ENCODE assay signal across 8 mouse cellular contexts in the genomic region with DNA sequence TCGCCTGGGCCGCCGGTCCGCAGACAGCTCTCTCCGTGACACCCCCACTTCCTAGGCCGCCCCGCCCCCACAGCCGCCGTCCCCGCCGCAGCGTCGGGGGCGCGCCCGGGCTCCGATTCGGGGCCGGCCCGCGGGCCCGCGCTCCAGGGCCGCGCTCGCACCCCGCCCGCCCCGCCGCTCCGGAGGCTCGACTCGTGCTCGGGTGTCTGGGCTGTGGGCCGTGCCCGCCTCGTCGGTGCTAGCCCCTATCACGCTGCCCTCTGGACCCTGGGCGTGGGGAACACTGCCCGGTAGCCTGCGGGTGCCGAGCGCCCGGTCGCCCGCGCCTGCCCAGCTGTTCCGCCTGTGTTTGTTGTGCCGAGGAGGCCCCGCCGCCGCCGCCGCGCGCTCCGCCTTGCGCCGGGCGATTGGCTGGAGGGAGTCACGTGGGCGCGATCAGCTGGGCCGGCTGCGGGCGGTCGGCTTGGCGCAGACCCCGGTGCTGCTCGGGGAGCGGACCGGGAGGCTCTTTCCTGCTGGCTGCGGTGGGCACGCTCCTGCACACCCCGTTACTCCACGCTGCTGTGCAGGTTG. TPM values are rescaled to one million over a fixed set of nuclear protein-coding genes. Genes with fewer than 3 reads are reported as not detected.
DNase-seq lines count a peak whose midpoint lies in the region; ATAC-seq lines count a peak whose summit lies in the region.

No protein-coding gene starts in this region.

- H3K4me3 ChIP-seq in brown adipose tissue, adult 24 weeks (ENCODE audit: insufficient read depth, low read depth, low read length), result peak overlapping the region; percentile 97
- H3K4me3 ChIP-seq in heart, embryonic 13.5 days, result peak overlapping the region; percentile 84
- peak overlapping the region; percentile 93 for H3K4me3 ChIP-seq in liver, embryonic 12.5 days
- H3K4me3 ChIP-seq in stomach, embryonic 15.5 days (replicated peaks), result peak overlapping the region; percentile 93

- H3K9me3 ChIP-seq in heart, embryonic 13.5 days, result no peaks in the 10 kb centered on the region
- no peaks in the 10 kb centered on the region for H3K9me3 ChIP-seq in liver, embryonic 12.5 days (replicated peaks)
- no peaks in the 10 kb centered on the region for H3K9me3 ChIP-seq in stomach, embryonic 15.5 days

- H3K9ac ChIP-seq in heart, embryonic 13.5 days, result peak overlapping the region; percentile 96
- peak overlapping the region; percentile 98 for H3K9ac ChIP-seq in liver, embryonic 12.5 days
- peak overlapping the region; percentile 95 for H3K9ac ChIP-seq in stomach, embryonic 15.5 days

- no peaks in the 10 kb centered on the region for H3K27me3 ChIP-seq in heart, embryonic 13.5 days (replicated peaks)
- H3K27me3 ChIP-seq in liver, embryonic 12.5 days (replicated peaks), result no peaks in the 10 kb centered on the region
- H3K27me3 ChIP-seq in stomach, embryonic 15.5 days (replicated peaks), result no peaks in the 10 kb centered on the region

- DNase-seq in CD8-positive naive resting alpha-beta T cell, adult 2 months (ENCODE audit: low read depth in 2 of 2, low spot score in 2 of 2), result peak; percentile 82 to 84
- peak; percentile 96 for DNase-seq in kidney, postnatal 10 days
- DNase-seq in neural tube, embryonic 10.5 days (ENCODE audit: extremely low spot score, low spot score), result peak; percentile 92

- peaks cover 8% of the 10 kb centered on the region for H3K36me3 ChIP-seq in heart, embryonic 13.5 days
- H3K36me3 ChIP-seq in liver, embryonic 12.5 days, result peaks cover 22% of the 10 kb centered on the region
- no peaks in the 10 kb centered on the region for H3K36me3 ChIP-seq in stomach, embryonic 15.5 days

- peak overlapping the region; percentile 77 for H3K4me2 ChIP-seq in heart, embryonic 13.5 days
- H3K4me2 ChIP-seq in liver, embryonic 12.5 days, result peak overlapping the region; percentile 96
- H3K4me2 ChIP-seq in stomach, embryonic 15.5 days, result peak overlapping the region; percentile 80

- ATAC-seq in erythroid progenitor cell, adult 5-6 weeks (replicated peaks; ENCODE audit: low FRiP score, poor library complexity, severe bottlenecking), result peak; percentile 60
- ATAC-seq in heart, embryonic 13.5 days (ENCODE audit: extremely low read depth, insufficient number of reproducible peaks, low FRiP score, low TSS enrichment), result peak; percentile 71
- peak; percentile 65 for ATAC-seq in liver, embryonic 12.5 days
- peak; percentile 74 for ATAC-seq in stomach, embryonic 15.5 days (ENCODE audit: insufficient read depth, low FRiP score, low read depth)

- under 1% methylated on average over 63 of the region's 77 CpGs for WGBS in heart, embryonic 13.5 days
- WGBS in liver, embryonic 12.5 days (ENCODE audit: insufficient replicate concordance), result under 1% methylated on average over 68 of the region's 77 CpGs
- under 1% methylated on average over 59 of the region's 77 CpGs for WGBS in stomach, embryonic 15.5 days

- H3K27ac ChIP-seq in brown adipose tissue, adult 24 weeks (replicated peaks; ENCODE audit: low read depth, low read length), result peak overlapping the region; percentile 87
- H3K27ac ChIP-seq in heart, embryonic 13.5 days (replicated peaks), result peak overlapping the region; percentile 98
- peak overlapping the region; percentile 99 for H3K27ac ChIP-seq in liver, embryonic 12.5 days
- H3K27ac ChIP-seq in stomach, embryonic 15.5 days, result peak overlapping the region; percentile 97

- peaks cover 6% of the 10 kb centered on the region for H3K4me1 ChIP-seq in brown adipose tissue, adult 24 weeks (ENCODE audit: control insufficient read depth, insufficient read depth, insufficient read length, low read length)
- peaks cover 22% of the 10 kb centered on the region for H3K4me1 ChIP-seq in heart, embryonic 13.5 days
- peaks cover 28% of the 10 kb centered on the region for H3K4me1 ChIP-seq in liver, embryonic 12.5 days
- H3K4me1 ChIP-seq in stomach, embryonic 15.5 days, result peaks cover 8% of the 10 kb centered on the region

RNA-seq across cellular contexts. Expression of gene Ypel5, which starts 1.0 kb away (rescaled TPM):
- 62.5 and 65.3 TPM in 2 replicates for polyA plus RNA-seq in brown adipose tissue, adult 24 weeks (2012; ENCODE audit: insufficient read depth, insufficient read length, missing spikeins)
- total RNA-seq in erythroid progenitor cell, adult 5-6 weeks (2015; ENCODE audit: low replicate concordance), result 109 and 112 TPM in 2 replicates
- total RNA-seq in erythroid progenitor cell, adult 5-6 weeks (2017; ENCODE audit: low replicate concordance), result 92.1 and 145 TPM in 2 replicates
- polyA plus RNA-seq in heart, embryonic 13.5 days (2015; fragmentation: Nextera tagmentation; extraction: Ambion mirVana), result 63.9 and 66.8 TPM in 2 replicates
- polyA plus RNA-seq in liver, embryonic 12.5 days (2016; fragmentation: Nextera tagmentation; extraction: Ambion mirVana), result 69.6 and 73.8 TPM in 2 replicates
- polyA plus RNA-seq in stomach, embryonic 15.5 days (2015; fragmentation: Nextera tagmentation; extraction: Ambion mirVana), result 40.6 and 41.7 TPM in 2 replicates

Comparison
In these comparisons a context has a peak if more than half of its experiments do, and no peak if none do; other contexts are left out.
1. Peak in every context shown above with its lines: DNase-seq, ATAC-seq, H3K4me3 ChIP-seq and H3K27ac ChIP-seq.